8 mouse cellular contexts compared by ENCODE assay signal in the genomic region with DNA sequence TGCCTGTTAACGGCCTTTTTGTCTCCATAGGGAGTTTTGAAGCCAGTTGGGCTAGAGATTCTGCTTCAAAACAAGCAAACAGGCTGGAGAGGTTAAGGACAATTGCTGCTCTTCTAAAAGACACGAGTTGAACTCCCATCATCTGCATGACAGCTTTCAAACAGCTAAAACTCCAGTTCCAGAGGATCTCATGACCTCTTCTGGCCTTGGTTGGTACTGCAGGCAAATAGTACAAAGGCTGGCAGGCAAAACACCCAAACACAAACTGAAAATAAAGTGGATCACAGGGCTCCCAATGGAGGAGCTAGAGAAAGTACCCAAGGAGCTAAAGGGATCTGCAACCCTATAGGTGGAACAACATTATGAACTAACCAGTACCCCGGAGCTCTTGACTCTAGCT. TPM values are rescaled to one million over a fixed set of nuclear protein-coding genes. Genes with fewer than 3 reads are reported as not detected.
DNase-seq lines count a peak whose midpoint lies in the region; ATAC-seq and TF ChIP-seq lines count a peak whose summit lies in the region.

No protein-coding gene starts in this region.

- no peaks in the 10 kb centered on the region for H3K9me3 ChIP-seq in forebrain, embryonic 16.5 days (ENCODE audit: control insufficient read depth, low read length)

- no peaks in the 10 kb centered on the region for H3K36me3 ChIP-seq in forebrain, embryonic 16.5 days (ENCODE audit: control insufficient read depth, insufficient read depth)

- H3K27me3 ChIP-seq in forebrain, embryonic 16.5 days (replicated peaks; ENCODE audit: control insufficient read depth, insufficient read depth, low read length): no peaks in the 10 kb centered on the region

- 0 out of 2 replicates have a peak, but pooled peaks have one; percentile 20 for ATAC-seq in forebrain, embryonic 16.5 days

- no peak overlapping the region for H3K4me2 ChIP-seq in forebrain, embryonic 16.5 days (ENCODE audit: low read length)

- no peak overlapping the region for H3K4me3 ChIP-seq in forebrain, embryonic 16.5 days (replicated peaks; ENCODE audit: low read length)

- WGBS in forebrain, embryonic 16.5 days: 9% methylated on average over 2 of the region's 3 CpGs

- TF ChIP-seq POLR2A in brain, embryonic 14.5 days (IDR thresholded peaks at IDR 0.05; ENCODE audit: borderline replicate concordance, extremely low read depth, insufficient read depth, insufficient read length, poor library complexity, severe bottlenecking): no peak

- no peak overlapping the region for H3K27ac ChIP-seq in forebrain, embryonic 16.5 days (ENCODE audit: low read length)

- peak; percentile 40 to 84 for DNase-seq in heart, adult 18-20 months
- no peak for DNase-seq in heart, postnatal 25 days (ENCODE audit: low spot score)
- peak; percentile 55 for DNase-seq in CD4-positive helper T cell, adult 2 months (ENCODE audit: low read depth, low spot score)
- DNase-seq in brain, embryonic 14.5 days (ENCODE audit: low read depth): peak; percentile 71
- DNase-seq in layer of hippocampus, adult 11-12 months (ENCODE audit: low spot score): peak; percentile 64
- DNase-seq in lung, postnatal 10 days: peak; percentile 70
- DNase-seq in spleen, postnatal 10 days (ENCODE audit: low spot score in 2 of 2): peak; percentile 36 to 66

- no peaks in the 10 kb centered on the region for H3K4me1 ChIP-seq in forebrain, embryonic 16.5 days (replicated peaks; ENCODE audit: control insufficient read depth, insufficient read depth, low read length)

- no peak overlapping the region for H3K9ac ChIP-seq in forebrain, embryonic 16.5 days (replicated peaks; ENCODE audit: low read depth, low read length)

- TF ChIP-seq CTCF in brain, embryonic 14.5 days (IDR thresholded peaks at IDR 0.05; ENCODE audit: borderline replicate concordance, extremely low read depth, insufficient read depth, insufficient read length): peak; percentile 64; the same call in 1 of the 2 replicates

- intact Hi-C loops in heart, postnatal 25 days (cut with DNase I): loop anchor here (2.0 to 5.0 kb wide), 2 partner anchors 15 to 183 kb away; a partner anchor contains a TSS

RNA-seq across cellular contexts. Expression of a gene that starts 31.9 kb away (rescaled TPM):
- total RNA-seq in heart, adult 18-20 months (2021): 1,000 to 10,000 TPM; 1,160 to 1,223 TPM
- 1,000 to 10,000 TPM; 1,149 to 1,208 TPM for total RNA-seq in heart, postnatal 25 days (2021)
- 67.0 and 76.2 TPM in 2 replicates for polyA plus RNA-seq in brain, embryonic 14.5 days (2012; rRNA removed)
- 124 and 126 TPM in 2 replicates for polyA plus RNA-seq in forebrain, embryonic 16.5 days (2015; fragmentation: Nextera tagmentation; extraction: Ambion mirVana)
